Mouse (Mus musculus): Measurements from ENCODE around the gene Kcna5.

Kcna5 gene

DNA sequence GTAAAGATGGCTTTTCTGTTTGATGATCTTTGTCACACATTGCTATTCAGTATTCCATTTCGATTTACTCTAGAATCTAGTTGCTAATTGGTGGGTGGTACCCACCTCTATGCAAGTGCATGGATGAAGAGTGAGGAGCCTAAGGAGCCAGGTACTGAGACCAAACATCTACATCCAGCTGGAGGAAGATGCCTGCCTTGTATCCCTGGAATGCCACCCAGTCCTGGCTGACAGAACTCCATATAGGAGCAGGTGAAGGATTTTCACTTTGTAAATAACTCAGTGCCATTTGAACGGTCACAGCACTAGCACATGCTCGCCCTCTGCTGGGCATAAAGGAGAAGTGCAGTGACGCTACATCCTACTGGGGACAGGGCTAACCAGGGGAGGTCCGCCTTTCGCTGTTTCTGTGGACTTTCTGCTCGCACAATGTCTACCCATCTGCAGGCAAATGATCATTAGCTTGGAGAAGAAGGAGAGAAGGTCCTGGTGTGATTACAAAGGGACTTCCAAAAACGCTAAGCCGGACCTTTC lies 16.7 kb upstream of the Kcna5 start:
- in situ Hi-C loops (cut with MboI; ENCODE audit: low pct_unique_long_range_greater_than_20kb in 1 of 2, low sequenced_read_pairs in 2 of 2, unreplicated experiment in 1 of 2), result loop anchor here in 1 of 2 experiments (5.0 kb wide), 1 partner anchor 50 kb away; no protein-coding TSS in a partner anchor

DNA sequence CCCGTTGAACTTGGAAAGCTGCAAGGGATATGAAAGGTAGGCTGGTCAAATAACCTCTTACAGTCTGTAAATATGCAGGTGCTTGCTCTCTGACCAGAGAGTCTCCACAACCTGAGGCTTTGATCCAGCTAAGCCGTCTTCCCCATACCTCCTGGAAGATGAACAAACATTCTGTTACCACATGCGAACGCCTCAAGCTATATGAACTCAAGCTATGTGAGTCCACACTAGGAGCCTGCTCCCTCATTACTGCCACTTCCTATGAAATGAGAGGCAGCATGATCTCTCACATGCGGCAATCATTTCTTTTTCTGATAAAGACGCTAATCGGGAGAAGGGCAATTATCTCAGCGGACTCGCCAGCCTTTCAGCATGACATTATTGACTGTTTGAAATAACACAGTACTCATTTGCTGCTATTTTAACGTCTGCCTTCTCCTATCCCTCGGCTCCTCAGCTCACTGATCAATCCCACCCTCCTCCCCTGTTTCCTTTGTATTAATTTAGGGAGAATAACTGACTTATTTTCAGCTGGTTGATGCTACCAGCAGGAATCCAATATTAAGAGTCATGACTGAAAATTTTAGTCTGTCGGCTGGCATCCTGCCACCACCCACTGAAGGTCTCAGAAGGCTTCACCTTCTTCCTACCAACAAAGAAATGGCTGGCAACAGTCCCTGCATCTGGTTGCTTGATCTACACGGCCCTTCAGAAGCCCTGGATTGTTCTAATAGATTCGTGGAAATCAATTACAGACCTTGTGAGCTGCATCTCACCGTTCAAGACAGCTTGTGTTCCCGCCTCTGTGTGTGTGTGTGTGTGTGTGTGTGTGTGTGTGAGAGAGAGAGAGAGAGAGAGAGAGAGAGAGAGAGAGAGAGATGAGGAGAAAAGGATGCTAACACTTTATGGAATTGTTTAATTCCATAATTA lies 9.2 kb upstream of the Kcna5 start:
- in situ Hi-C loops (cut with MboI; ENCODE audit: low pct_unique_long_range_greater_than_20kb in 1 of 2, low sequenced_read_pairs in 2 of 2, unreplicated experiment in 1 of 2), result no loop called here

DNA sequence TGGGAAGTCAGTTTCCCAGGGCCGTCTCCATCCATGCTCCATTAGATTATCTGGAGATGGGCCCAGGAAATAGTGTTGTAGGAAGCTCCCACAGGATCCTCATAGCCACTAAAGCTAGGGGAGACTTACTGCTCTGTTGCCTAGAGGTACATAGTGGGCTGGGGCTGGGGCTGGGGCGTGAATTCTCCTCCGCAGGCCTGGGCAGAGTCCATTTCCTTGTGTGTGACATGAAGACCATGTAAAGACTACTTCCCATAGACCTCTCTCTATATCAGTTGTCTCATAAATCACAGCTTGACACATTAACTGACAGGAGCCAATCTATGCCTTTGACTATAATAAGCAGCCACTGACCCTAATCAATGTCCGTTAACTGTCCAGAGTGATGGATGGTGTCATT lies 7.5 kb upstream of the Kcna5 start:
- in situ Hi-C loops (cut with MboI; ENCODE audit: low pct_unique_long_range_greater_than_20kb in 1 of 2, low sequenced_read_pairs in 2 of 2, unreplicated experiment in 1 of 2), result no loop called here

DNA sequence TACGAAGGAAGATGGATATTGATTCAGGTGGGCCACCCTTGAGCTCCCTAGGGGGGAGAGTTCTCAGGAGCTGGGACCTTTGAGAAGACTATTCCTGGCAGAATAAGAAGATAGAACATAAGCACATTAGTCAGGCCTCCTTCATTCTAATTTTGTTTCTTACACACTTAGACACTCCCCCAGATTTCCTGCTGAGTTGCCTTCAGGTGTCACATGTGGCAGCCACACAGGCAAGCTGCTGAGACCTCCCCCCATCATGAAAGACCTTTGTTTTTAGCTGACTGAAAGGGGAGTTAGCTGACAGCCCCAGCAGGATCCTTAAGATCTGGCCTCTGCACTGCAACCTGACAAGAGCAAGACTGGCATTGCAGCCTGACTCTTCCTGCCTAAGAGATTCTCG lies 2.3 kb upstream of the Kcna5 start:
- in situ Hi-C loops (cut with MboI; ENCODE audit: low pct_unique_long_range_greater_than_20kb in 1 of 2, low sequenced_read_pairs in 2 of 2, unreplicated experiment in 1 of 2), result no loop called here

DNA sequence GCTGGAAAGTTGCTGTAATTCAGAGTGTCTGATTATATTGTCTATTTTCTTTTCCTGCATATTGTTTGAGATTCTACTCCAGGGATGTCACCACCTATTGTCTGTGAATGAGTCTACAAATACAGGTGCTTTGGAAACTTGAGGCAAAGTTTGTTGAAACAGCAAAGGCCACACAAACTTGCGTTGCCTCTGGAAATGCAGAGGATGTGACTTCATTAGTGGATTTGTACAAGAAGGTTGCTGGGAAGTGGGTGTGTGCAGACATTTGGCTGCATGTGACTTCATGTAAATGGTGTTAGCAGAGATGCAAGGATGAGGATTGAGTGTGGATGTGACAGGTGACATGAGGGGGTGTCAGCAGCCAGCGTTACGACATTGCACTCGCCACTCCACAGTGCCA lies 1.7 kb upstream of the Kcna5 start:
- in situ Hi-C loops (cut with MboI; ENCODE audit: low pct_unique_long_range_greater_than_20kb in 1 of 2, low sequenced_read_pairs in 2 of 2, unreplicated experiment in 1 of 2), result no loop called here

DNA sequence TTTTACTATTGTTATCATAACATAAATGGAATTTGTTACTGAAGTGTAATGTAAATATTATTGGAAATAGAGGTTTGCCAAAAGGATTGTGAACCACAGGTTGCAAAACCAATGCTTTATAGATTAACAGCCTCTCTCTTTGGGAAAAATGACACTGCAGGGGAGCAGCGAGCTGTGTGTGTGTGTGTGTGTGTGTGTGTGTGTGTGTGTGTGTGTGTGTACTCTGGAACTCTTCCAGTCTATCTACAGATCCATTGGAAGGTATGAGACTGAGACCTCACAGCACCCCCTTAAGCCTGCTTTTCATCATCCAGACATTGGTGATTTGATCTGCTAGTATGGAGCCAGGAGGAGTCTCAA lies 679 bp upstream of the Kcna5 start:
- in situ Hi-C loops (cut with MboI; ENCODE audit: low pct_unique_long_range_greater_than_20kb in 1 of 2, low sequenced_read_pairs in 2 of 2, unreplicated experiment in 1 of 2), result no loop called here

DNA sequence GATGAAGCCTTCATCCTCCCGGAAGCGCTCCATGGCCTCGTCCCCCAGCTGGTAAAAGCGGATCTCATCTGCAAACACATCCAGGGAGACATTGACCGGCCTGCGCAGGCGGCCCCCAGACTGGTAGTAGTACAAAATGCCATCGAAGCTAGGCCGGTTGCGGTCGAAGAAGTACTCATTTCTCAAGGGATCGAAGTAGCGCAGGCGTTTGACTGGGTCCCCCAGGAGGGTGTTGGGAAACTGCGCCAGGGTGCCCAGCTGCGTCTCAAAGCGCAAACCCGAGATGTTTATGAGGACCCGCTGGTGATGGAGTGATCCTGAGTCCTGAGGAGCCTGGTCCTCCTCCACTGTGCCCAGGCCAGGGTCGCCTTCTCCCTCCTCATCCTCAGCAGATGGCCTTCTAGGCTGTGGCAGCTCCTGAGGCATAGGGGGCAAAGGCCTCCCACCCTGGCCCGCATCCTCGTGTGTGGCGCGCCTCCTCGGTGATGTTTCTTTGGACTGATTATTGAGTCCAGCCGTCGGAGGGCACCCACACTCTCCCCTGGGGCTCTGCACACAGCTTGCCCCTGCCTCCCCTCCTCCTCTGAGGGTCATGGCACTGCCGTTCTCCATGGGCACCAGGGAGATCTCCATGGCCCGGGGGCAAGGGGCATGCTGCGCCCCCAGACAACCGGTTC lies 543 bp downstream of the Kcna5 start:
- in situ Hi-C loops (cut with MboI; ENCODE audit: low pct_unique_long_range_greater_than_20kb in 1 of 2, low sequenced_read_pairs in 2 of 2, unreplicated experiment in 1 of 2), result no loop called here

DNA sequence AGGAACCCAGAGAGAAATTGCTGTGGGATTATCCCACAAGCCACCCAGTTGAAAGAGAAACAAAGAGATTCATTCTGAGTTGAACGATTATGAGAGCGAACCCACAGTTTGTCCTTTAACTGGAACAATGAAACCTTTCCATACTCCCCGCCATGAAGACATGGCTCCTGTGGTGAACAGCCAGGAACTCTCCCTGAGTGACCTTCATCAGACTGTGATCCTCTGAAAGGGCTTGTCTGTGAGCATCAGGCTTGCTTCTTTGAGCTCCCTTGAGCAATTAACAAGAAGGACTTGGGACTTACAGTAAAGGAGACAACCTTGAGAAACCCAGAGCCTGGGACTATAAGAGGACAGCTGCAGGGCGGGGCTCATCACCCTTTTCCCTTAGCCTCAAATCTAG lies 3.9 kb downstream of the Kcna5 start:
- in situ Hi-C loops (cut with MboI; ENCODE audit: low pct_unique_long_range_greater_than_20kb in 1 of 2, low sequenced_read_pairs in 2 of 2, unreplicated experiment in 1 of 2), result no loop called here

DNA sequence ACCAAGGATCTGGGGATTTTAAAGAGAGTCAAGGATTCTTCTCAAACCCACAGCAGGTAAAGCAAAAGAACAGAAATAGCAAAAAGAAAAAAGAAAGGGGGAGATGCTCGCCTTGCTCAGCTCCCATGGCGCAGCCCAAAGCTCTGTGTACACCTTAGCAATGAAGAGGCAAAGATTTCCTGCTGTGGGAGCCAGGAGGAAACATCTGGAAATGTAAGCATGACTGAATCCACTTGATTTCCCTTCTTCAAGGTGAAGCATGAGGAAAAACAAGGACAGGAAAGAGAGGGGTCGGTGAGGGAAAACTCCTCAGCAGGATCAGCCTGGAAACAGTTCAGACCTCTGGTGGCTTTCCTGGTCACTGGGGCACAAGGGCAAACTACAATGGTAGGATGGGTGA lies 5.2 kb downstream of the Kcna5 start:
- in situ Hi-C loops (cut with MboI; ENCODE audit: low pct_unique_long_range_greater_than_20kb in 1 of 2, low sequenced_read_pairs in 2 of 2, unreplicated experiment in 1 of 2), result no loop called here

DNA sequence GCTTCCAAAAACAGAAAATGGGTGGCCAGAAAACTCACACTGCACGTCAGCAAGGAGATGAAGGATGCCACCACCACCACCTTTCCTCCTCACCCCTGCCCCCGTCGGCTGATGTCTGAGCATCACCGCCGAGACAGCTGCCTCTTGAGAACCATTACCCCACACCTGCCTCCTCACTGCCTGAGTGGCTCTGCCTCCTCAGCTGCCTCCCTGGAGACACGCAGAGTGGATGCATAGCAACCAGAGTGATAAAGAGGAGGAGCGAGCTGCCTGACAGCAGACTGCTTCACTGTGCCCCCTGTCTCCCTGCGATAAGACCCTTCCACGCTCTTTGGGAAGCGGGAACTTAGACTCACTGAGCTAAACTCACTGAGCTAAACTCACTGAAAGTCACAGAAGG lies 20.5 kb downstream of the Kcna5 start:
- in situ Hi-C loops (cut with MboI; ENCODE audit: low pct_unique_long_range_greater_than_20kb in 1 of 2, low sequenced_read_pairs in 2 of 2, unreplicated experiment in 1 of 2), result no loop called here

DNA sequence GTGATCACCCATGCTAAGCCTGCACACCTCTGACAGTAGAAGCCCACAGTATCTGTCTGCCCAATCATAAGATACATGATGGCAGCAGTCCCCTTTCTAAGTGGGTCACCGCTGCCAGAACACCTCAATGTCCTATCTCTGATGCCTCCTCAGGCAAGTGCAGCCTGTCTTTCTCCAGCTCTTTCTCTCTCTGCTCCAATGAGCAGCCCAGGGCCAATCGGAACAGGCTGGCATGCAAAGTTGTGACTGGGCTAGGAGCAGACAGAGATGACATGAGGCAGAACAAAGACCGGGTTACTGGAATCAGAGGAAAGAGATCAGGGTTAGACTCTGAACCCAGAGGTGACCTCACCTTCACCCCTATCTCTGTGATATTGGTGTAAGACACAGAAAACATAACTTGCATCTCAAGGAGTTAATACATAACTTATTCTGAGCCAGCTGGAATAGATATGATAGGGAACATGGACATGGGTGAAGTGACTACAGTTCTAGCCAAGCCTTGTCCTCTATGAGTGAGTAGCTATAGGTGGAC lies 21.4 kb downstream of the Kcna5 start:
- in situ Hi-C loops (cut with MboI; ENCODE audit: low pct_unique_long_range_greater_than_20kb in 1 of 2, low sequenced_read_pairs in 2 of 2, unreplicated experiment in 1 of 2), result no loop called here

DNA sequence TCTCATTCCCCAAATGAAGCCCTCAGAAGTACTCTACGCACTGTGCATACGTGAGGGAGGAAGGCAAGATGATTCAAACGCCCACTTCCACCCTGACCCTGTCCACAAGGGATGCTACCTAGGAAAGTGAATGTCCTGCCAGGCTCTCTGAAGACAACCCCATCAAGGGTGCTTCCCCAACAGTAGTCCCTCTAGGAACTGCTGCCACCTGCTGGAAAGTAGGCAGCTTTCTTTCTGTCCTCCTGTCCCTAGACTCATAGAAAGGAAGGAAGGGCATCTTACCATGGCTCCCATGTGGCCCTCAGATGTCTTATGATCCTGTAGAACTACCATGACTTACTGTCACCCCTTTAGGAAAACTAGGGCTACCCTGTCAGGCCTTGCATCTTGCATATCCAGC lies 22.1 kb downstream of the Kcna5 start:
- in situ Hi-C loops (cut with MboI; ENCODE audit: low pct_unique_long_range_greater_than_20kb in 1 of 2, low sequenced_read_pairs in 2 of 2, unreplicated experiment in 1 of 2), result no loop called here

DNA sequence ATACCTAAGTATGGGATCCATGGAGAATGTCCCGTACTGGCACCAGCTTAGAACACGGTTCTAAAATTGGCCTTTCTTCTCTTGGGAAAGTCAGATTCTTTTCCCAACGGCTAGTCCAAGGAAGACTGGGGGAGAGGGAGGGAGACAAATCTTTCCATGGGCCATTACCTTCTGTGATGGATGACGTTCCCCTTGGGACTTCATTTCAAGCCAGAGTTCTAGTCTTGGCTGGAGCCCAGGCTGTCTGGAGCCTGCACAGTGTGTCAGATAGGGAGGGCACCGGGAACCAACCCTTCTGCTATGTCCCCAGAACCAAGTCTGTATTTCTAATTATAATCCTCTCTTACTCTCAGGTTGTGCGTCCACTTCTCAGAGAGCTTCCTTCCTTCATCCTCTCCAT lies 26.5 kb downstream of the Kcna5 start:
- in situ Hi-C loops (cut with MboI; ENCODE audit: low pct_unique_long_range_greater_than_20kb in 1 of 2, low sequenced_read_pairs in 2 of 2, unreplicated experiment in 1 of 2), result loop anchor here in 1 of 2 experiments (5.0 kb wide), 1 partner anchor 49 kb away; no protein-coding TSS in a partner anchor

DNA sequence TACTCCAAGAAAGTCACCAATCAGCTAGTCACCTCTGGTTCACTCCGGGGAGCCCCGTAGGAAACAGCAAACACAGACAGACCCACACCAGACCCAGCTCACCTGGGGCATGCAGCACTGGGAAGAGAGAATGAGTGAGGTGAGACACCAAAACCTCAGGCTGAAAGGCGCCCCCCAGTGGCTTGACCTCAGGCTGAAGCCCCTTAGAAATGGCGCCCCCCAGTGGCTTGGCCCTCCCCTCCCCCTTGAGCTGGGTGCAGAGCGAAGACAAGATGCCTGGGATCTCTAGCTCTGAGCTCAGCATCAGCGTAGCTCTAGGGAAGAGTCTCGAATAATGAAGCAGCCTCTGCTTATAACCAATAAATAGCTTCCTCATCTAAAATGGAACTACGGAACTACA lies 31.3 kb downstream of the Kcna5 start:
- in situ Hi-C loops (cut with MboI; ENCODE audit: low pct_unique_long_range_greater_than_20kb in 1 of 2, low sequenced_read_pairs in 2 of 2, unreplicated experiment in 1 of 2), result loop anchor here in 1 of 2 experiments (5.0 kb wide), 1 partner anchor 48 kb away; no protein-coding TSS in a partner anchor

DNA sequence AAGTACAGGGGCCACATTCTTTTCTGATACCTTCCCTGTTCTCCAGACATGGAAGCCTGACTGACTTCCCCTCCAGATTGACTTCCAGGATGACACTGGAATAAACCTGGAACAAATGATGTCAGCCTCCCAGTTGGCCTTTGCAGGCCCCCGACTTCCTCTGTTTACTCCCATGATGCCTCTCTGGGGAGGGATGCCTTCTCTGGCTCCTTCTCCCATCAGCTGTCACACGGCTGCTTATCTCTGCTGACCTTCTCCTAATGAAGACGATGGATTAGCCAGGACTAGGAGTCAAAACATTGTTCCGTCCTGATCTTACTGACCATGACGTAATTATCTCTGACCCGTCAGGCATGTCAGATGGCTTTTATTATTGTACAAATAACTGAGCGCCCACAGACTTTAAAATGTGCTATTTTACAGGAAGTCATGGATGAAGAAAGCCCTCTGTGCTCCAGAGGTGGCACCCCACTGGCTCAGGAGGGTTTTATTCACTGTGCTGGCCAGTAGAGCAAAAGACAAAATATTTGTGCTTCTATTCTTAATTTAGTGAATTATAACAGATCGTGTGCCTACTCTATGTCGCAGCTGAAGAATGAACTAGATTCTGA lies 32.4 kb downstream of the Kcna5 start:
- in situ Hi-C loops (cut with MboI; ENCODE audit: low pct_unique_long_range_greater_than_20kb in 1 of 2, low sequenced_read_pairs in 2 of 2, unreplicated experiment in 1 of 2), result loop anchor here in 1 of 2 experiments (5.0 kb wide), 1 partner anchor 50 kb away; no protein-coding TSS in a partner anchor

DNA sequence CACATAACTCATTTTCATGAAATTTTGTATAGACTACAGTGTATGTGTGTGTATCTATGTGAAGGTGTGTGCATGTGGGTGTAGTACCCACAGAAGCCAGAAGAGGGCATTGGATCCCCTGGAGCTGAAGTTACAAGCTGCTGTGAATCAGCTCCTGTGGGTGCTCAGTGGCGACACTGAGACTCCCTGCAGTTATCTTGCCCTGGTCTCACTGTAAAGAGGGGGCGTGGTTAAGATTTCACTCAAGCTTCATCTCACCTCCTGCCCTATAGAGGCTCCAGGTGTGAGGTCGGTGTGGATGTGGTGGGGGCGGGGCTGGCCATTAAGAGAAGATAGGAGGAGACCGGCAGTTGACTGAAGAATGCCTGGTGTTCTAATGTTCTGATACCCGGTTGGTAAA lies 34.2 kb downstream of the Kcna5 start:
- in situ Hi-C loops (cut with MboI; ENCODE audit: low pct_unique_long_range_greater_than_20kb in 1 of 2, low sequenced_read_pairs in 2 of 2, unreplicated experiment in 1 of 2), result loop anchor here in 1 of 2 experiments (5.0 kb wide), 1 partner anchor 51 kb away; no protein-coding TSS in a partner anchor

DNA sequence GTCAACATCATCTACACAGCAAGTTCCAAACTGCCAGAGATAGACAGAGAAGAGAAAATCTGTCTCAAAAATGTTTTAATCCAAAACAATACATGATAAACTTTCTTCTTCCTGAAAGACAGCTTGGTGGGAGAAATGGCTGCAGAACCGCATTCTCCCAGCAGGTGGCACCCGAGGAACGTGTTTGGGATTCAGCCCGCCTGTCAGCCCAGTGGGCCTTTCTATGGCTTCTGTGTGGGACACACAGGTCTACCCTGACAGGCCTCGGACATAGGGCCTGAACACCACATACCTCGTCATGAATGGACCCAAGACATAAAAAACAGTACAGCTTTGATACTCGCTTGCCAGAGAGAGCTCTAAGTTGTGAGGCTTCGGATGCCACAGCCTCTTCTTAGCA lies 35.1 kb downstream of the Kcna5 start:
- in situ Hi-C loops (cut with MboI; ENCODE audit: low pct_unique_long_range_greater_than_20kb in 1 of 2, low sequenced_read_pairs in 2 of 2, unreplicated experiment in 1 of 2), result loop anchor here in 1 of 2 experiments (5.0 kb wide), 1 partner anchor 52 kb away; no protein-coding TSS in a partner anchor

DNA sequence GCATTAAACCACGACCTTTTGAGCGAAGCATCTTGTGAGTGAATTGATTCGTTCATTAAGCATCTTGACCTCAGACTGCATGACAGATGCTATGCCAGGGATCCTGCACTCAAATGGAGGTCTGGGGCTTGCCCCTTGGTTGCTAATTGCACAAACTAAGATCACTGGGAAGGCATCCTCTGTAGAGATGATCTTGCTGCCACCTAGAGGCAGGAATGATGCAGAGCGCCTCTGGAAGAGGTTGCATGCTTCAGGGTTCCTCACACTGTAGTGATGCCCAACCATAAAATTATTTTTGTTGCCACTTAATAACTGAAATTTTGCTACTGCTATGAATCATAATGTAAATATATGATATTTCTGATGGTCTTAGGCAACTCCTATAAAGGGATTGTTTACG lies 37.3 kb downstream of the Kcna5 start:
- in situ Hi-C loops (cut with MboI; ENCODE audit: low pct_unique_long_range_greater_than_20kb in 1 of 2, low sequenced_read_pairs in 2 of 2, unreplicated experiment in 1 of 2), result no loop called here

Measured in mouse embryonic stem cell (cell line).